Mouse (Mus musculus) urinary bladder, postnatal 4 days (tissue): Measurements from ENCODE around the gene Slc35d3.

ENCODE experiments used
- DNase-seq, 2 experiments: peaks; one replicate each; pipeline ENCODE4 v3.0.0; 2021 to 2022; ENCODE audit warnings: low spot score in 2 of 2

The Slc35d3 gene

DNA sequence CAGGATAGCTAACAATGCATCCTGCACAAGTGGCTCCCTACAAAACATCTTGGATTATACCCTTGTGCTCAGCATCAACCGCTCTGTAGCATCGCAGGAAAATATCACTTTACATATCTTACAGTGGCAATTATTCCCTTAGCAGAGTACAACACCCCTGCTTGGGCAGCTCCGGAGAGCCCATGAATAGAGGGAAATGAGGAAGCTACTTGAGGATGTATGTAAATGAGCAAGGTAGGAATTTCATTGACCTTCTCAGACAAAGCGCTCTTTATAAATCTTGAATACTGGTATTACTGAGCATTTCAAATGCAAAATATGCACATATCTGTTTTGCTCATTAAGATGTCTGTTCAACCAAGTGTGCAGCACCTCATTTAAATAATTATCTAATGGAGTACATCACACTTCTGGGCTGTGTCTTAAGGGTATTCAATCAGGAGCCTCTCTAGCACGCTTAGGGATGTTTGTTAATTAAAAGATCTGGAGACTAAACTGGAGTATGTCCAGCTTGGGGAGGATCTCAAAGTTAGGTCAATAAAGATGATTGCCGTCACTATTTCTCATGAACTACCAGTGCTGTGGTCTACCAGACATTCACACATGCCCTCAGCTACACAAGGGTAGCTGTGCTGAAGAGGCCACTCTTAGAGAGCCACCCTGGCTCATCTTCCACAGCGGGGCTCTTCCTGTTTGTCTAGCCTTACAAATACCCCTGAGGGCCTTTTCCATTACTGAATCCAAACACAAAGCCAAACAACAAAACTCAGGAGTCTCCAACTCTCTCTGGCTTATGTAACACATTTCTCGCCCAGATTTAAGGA is 15.2 kb downstream of the Slc35d3 start:
- no peak for DNase-seq

DNA sequence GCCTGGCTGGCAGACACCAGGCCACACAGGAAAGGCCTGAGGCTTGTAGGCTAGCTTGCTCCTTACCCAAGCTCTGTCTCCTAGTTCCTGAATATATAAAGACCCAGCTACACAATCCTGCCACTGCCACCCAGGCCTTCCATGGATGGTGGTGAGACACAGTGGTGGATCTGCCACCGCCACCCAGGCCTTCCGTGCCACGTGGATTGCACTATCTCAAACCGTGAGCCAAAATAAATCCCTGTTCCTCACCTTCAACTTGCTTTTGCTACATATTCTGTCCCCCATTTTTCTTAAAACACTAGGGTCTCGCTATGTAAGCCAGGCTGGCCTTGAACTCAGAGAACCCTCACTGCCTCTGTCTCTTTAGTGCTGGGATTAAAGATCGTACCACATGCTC is 17.0 kb downstream of the Slc35d3 start:
- no peak for DNase-seq

- DNase-seq: no peak
These were observed 20.0 kb downstream of the Slc35d3 start for GRCm38 (mm10) chr10:19831072-19831849.

DNA sequence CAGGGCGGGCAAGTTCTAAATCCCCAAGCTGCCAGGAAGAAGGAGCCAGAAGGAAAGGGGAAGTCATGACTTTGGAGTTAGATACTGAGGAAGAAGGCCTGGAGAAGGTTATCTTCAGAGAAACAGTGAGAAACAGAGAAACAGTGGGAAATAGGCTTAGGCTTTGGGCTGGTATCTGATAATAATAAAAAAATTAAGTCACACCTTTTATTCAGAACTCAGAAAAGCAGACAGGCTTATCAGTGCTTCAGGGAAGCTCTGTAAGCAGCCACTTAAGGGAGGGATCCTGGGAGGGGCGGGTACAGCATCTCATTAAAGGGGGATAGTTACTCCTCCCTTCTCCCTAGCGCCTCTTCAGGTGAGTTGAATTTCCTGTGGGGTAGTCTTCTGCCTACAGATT is 30.3 kb downstream of the Slc35d3 start:
- DNase-seq: no peak

GRCm38 (mm10) chr10:19818723-19819355 is 32.4 kb downstream of the Slc35d3 start:
- DNase-seq: no peak

DNA sequence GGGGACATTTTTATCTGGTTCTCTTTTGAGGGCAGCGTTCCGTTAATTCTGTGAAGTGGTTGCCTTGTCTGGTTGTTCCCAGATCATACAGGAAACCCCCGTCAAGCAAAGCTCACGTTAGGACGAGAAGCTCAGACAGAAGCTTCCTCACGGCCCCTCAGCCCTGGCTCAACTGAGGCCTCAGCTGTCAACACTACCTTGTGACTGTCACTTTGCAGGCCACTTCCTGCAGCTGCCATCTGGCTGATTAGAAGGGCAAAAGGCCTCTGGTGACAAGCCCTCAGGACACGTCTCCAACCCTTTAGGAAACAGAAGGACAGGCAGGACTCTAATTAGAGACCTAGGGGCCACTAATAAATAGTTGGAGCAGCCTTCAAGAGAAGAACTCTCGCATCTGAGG is 35.9 kb downstream of the Slc35d3 start:
- no peak for DNase-seq

- no peak for DNase-seq
These were observed 39.7 kb downstream of the Slc35d3 start for GRCm38 (mm10) chr10:19811436-19812172.

DNA sequence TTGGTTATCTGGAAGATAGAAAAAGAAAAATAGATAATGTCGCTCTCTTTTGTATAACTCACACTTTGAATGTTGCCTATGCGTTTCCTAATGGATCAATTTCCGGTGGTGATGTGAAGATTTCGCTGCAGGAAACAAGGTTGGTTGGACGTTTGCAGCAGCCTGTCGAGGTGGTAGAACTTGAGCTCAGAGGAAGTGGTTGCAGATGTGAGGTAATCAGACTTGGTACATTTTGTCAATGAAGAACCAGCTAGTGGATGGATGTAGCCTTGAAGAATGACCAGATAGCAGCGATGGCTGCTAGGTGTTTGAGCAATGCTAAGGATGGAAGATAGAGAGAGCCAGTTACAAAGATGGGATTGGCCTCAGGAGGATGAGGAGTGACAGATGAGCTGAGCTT is 46.5 kb downstream of the Slc35d3 start:
- DNase-seq: no peak

- DNase-seq: no peak
These were observed 48.3 kb downstream of the Slc35d3 start for GRCm38 (mm10) chr10:19802958-19803357.
